Mouse (Mus musculus) embryonic fibroblast, embryonic 13.5 days (primary cell): ENCODE measurements around the gene Anxa10.

ENCODE experiments used
- CTCF ChIP-seq: IDR thresholded peaks from 2 replicates; pipeline ENCODE4 v1.5.1; 2011; ENCODE audit warnings: mild to moderate bottlenecking, control low read depth, low read length, moderate library complexity, borderline replicate concordance; ENCODE audit not compliant: insufficient read depth
- POLR2A ChIP-seq: IDR thresholded peaks from 2 replicates; pipeline ENCODE4 v1.6.1; 2011; ENCODE audit warnings: low read depth, mild to moderate bottlenecking, control low read depth, low read length, moderate library complexity

DNA sequence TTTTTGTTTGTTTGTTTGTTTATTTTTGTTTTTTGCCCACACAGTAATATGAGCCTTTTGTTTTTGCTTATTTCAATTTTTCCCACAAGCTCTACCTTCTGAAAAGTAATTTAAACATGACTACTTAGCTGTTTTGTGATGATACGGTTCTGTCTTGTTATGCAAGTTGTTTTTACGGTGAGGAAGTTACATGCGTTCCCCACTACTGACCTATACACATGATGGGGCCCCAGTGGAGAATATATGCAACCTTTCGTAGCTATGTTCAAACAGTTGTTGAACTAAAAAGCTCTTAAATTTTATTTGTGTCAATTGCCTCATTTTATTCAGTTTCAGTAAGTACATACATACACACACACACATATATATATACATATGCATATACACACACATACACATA is 108.4 kb downstream of the Anxa10 start:
- no peak for TF ChIP-seq POLR2A
- TF ChIP-seq CTCF = no peak
